Mouse (Mus musculus) midbrain, postnatal 0 days (tissue): ENCODE data around the gene Nrde2. TPM values are rescaled to one million over a fixed set of nuclear protein-coding genes. Genes with fewer than 3 reads are reported as not detected.

Experiments
- ATAC-seq: fragments of 200-750 bp; cut with Nextera tagmentation; 2 replicates; pipeline ENCODE4 v1.8.0; 2017; ENCODE audit warnings: moderate number of reproducible peaks, mild to moderate bottlenecking, moderate TSS enrichment, moderate library complexity; ENCODE audit not compliant: low FRiP score
- DNase-seq: peaks from one replicate; pipeline ENCODE4 v3.0.0-alpha.2; 2015; ENCODE audit warnings: low spot score
- H3K27ac ChIP-seq: fragments of 300-500 bp; sonication (generic); 2 replicates; pipeline ENCODE4 v1.5.1; 2014; ENCODE audit warnings: low read depth, mild to moderate bottlenecking, low read length, mixed read lengths
- H3K27me3 ChIP-seq: fragments of 300-500 bp; sonication (generic); 2 replicates; pipeline ENCODE4 v1.6.1; 2014; ENCODE audit warnings: low read length, control low read depth, mixed read lengths; ENCODE audit not compliant: insufficient read depth
- H3K36me3 ChIP-seq: fragments of 300-500 bp; sonication (generic); 2 replicates; pipeline ENCODE4 v1.6.1; 2014; ENCODE audit warnings: low read length, control low read depth, mixed read lengths; ENCODE audit not compliant: insufficient read depth
- H3K4me1 ChIP-seq: fragments of 300-500 bp; sonication (generic); 2 replicates; pipeline ENCODE4 v1.6.1; 2014; ENCODE audit warnings: mild to moderate bottlenecking, control low read depth, antibody characterized with exemption, low read length, mixed read lengths; ENCODE audit not compliant: insufficient read depth
- H3K4me2 ChIP-seq: fragments of 300-500 bp; sonication (generic); 2 replicates; pipeline ENCODE4 v1.6.1; 2014; ENCODE audit warnings: low read depth, mild to moderate bottlenecking, low read length, mixed read lengths; ENCODE audit not compliant: poor library complexity, severe bottlenecking
- H3K4me3 ChIP-seq: fragments of 300-500 bp; sonication (generic); 2 replicates; pipeline ENCODE4 v1.5.1; 2014; ENCODE audit warnings: low read depth, mild to moderate bottlenecking, low read length, moderate library complexity
- H3K9ac ChIP-seq: fragments of 300-500 bp; sonication (generic); replicated peaks from 2 replicates; pipeline ENCODE4 v1.6.1; 2014; ENCODE audit warnings: mild to moderate bottlenecking, low read length, moderate library complexity, mixed read lengths; ENCODE audit not compliant: poor library complexity, severe bottlenecking
- H3K9me3 ChIP-seq: fragments of 300-500 bp; sonication (generic); 2 replicates; pipeline ENCODE4 v1.6.1; 2016; ENCODE audit warnings: low read length, control low read depth
- CTCF ChIP-seq: IDR thresholded peaks from 2 replicates; pipeline ENCODE4 v1.5.1; 2016; ENCODE audit warnings: antibody characterized with exemption, mild to moderate bottlenecking
- WGBS: fragments of 180-500 bp; shearing (Covaris S2); extraction: QIAGEN DNeasy Blood & Tissue Kit; methylation state at CpG from one replicate; pipeline ENCODE4 v1.1.7; 2014; 5-methylcytosine and 5-hydroxymethylcytosine counted together
- polyA plus RNA-seq: library from polyadenylated mRNA; unstranded; fragments of >200 nt; fragmentation: Nextera tagmentation; extraction: Ambion mirVana; gene quantifications from 2 replicates; pipeline ENCODE4 v1.2.1, GENCODE M21; 2015
- total RNA-seq: library from RNA; depleted of rRNA; stranded (reverse); fragments of >200 nt; gene quantifications from 2 replicates; pipeline ENCODE4 v1.2.3, GENCODE M21; 2014

Gene Nrde2
- total and polyA plus RNA-seq, 2 experiments from 2014 or later = 13.1 to 13.9 TPM

GRCm38 (mm10) chr12:100201363-100201711, 41.9 kb upstream of the Nrde2 start:
- Histone ChIP-seq H3K4me3 (peak overlapping the region; percentile 99), H3K36me3 (peaks cover 31% of the 10 kb centered on the region), H3K9ac (peak overlapping the region; percentile 91), H3K4me2 (peak overlapping the region; percentile 91), H3K27ac (peak overlapping the region; percentile 91), H3K4me1 (peaks cover 13% of the 10 kb centered on the region), H3K9me3 (no peaks in the 10 kb centered on the region), H3K27me3 (no peaks in the 10 kb centered on the region)
- DNase-seq (no peak), ATAC-seq (no peak)
- WGBS = 11% methylated on average over 4 of the region's 4 CpGs
- no peak for TF ChIP-seq CTCF

DNA sequence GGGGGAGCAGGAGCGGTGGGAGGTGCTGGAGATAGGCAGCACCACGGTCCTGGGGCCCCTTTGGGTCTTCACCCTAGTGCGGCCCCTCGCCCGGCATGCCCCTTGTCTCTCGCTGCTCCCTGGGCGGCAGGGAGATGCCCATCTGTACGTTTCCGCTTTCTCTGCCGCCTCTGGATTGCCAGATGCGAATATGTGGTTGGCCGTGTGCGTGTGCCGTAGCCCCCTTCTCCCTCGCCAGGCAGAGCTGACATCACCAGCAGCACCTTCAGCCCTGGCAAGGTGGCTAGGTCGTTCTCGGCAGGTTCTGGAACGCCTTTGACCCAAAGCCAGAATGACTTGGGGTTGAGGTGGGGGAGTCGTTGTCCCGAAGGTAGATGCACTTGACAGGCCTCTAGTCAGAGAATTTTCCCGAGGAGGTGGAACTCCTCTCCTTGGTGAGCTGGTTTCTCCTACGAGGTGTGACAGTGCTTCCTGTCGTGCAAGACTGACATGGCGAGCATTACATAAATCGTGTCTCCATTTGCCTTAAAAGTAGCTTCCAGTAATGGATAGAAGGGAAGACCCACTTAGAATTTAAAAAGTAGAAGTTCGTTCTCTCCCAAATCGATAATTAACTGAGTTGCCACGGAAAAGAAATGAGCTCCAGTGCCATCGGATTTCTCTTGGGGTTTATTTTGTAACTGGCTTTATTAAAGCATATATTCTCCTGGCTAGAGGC, 41.4 kb upstream of the Nrde2 start:
- no peak for TF ChIP-seq CTCF
- Histone ChIP-seq H3K4me3 (peak overlapping the region; percentile 99), H3K27ac (peak overlapping the region; percentile 91), H3K4me2 (peak overlapping the region; percentile 91), H3K27me3 (no peaks in the 10 kb centered on the region), H3K9ac (peak overlapping the region; percentile 91), H3K36me3 (peaks cover 27% of the 10 kb centered on the region), H3K9me3 (no peaks in the 10 kb centered on the region), H3K4me1 (peaks cover 13% of the 10 kb centered on the region)
- peak; percentile 15; the same call in 1 of the 2 replicates for ATAC-seq
- DNase-seq = no peak
- WGBS = 4% methylated on average over 28 of the region's 29 CpGs

DNA sequence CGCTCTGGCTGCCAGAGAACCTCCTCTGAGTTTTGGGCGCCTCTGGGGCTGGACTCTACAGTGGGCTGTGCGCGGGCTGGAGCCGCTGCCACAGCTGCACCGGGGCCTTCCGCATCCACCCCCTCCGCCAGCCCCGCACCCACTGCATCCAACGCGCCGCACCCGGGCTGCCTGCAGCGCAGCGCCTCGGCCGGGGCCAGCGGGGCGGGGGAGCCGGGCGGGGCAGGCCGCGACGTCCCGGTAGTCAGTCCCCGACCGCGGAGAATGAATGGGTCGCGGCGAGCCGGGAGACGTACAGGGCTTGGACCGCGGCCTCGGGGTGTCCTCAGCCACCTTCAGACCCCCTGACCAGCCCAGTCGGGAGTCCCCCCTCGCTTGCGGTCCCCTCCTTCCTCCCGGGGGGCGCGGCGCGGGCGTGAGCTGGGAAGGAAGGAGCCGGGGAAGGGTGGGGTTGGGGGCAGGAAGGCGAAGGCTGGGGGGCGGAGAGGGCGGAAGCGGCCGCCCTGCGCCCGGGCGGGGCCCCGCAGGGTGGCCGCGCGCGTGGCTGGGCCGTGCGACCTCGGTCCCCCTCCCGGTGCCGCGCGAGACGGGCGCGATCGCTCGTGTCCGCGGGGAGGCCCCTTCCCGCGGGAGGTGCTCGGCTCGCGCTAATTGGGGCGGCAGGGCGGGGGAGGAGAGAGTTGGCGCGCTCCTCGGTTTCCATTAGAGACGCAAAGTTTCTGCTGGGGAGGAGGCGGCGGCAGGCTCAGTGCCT, 40.6 kb upstream of the Nrde2 start:
- 0% methylated on average over 47 of the region's 86 CpGs for WGBS
- DNase-seq = peak; percentile 66
- peak overlapping the region; percentile 91 for H3K27ac ChIP-seq

GRCm38 (mm10) chr12:100198967-100199660, 39.7 kb upstream of the Nrde2 start, which contains the start of gene Calm1:
Gene Calm1 (plus strand): TSS chr12:100199435.
- Histone ChIP-seq H3K4me1 (peaks cover 13% of the 10 kb centered on the region), H3K9me3 (no peaks in the 10 kb centered on the region), H3K9ac (peak within 1 kb of the TSS; percentile 91), H3K27me3 (no peaks in the 10 kb centered on the region), H3K27ac (peak within 1 kb of the TSS; percentile 91), H3K4me2 (peak within 1 kb of the TSS; percentile 91), H3K4me3 (peak within 1 kb of the TSS; percentile 99), H3K36me3 (peaks cover 14% of the 10 kb centered on the region)
- DNase-seq = peak; percentile 95
- WGBS = under 1% methylated on average over 47 of the region's 58 CpGs
- peak; percentile 89 for ATAC-seq
- peak; percentile 30 for TF ChIP-seq CTCF

More for the DNA sequence above, 40.6 kb upstream of the Nrde2 start:
- peak overlapping the region; percentile 99 for H3K4me3 ChIP-seq
- no peaks in the 10 kb centered on the region for H3K27me3 ChIP-seq
- peaks cover 13% of the 10 kb centered on the region for H3K4me1 ChIP-seq
- H3K9ac ChIP-seq = peak overlapping the region; percentile 91
- H3K4me2 ChIP-seq = peak overlapping the region; percentile 91
- TF ChIP-seq CTCF = no peak
- peaks cover 20% of the 10 kb centered on the region for H3K36me3 ChIP-seq
- peak; percentile 81 for ATAC-seq
- H3K9me3 ChIP-seq = no peaks in the 10 kb centered on the region

DNA sequence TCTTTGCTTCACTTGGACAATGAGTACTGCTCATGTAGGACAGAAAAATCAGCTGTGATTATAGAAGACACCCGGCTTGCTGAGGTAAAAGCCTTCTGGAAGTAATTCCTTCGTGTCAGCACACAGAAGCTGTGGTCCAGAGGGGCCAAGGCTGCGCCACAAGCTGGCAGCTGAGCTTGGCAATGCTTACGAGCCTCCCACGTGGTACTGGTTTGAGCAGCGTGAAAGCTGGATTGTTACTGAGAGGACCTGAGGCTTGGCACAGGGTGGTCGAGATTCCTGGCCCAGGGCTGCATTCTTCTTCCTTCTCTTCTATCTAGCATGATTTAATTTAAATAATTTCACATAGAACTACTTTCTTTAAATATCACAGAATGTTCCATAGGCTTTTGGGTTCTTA, 37.3 kb upstream of the Nrde2 start:
- Histone ChIP-seq H3K36me3 (no peaks in the 10 kb centered on the region), H3K9ac (no peak overlapping the region), H3K4me2 (no peak overlapping the region), H3K9me3 (no peaks in the 10 kb centered on the region), H3K27ac (no peak overlapping the region), H3K4me1 (peaks cover 6% of the 10 kb centered on the region; the same call in 1 of the 2 replicates), H3K4me3 (no peak overlapping the region), H3K27me3 (no peaks in the 10 kb centered on the region)
- WGBS = 51% methylated on average over 7 of the region's 7 CpGs
- TF ChIP-seq CTCF = no peak
- ATAC-seq (no peak), DNase-seq (peak; percentile 40)
